Mouse (Mus musculus): ENCODE results near the gene Kdelr3. TPM values are rescaled to one million over a fixed set of nuclear protein-coding genes. Genes with fewer than 3 reads are reported as not detected.

Kdelr3 gene
- polyA plus RNA-seq, 1 experiment = 2.2 TPM

Other genes with a start within 250 kb of the Kdelr3 start
- 0.54 and 1.1 TPM in 2 replicates for gene Baiap2l2, start 230.9 kb upstream of the Kdelr3 start, polyA plus RNA-seq (2012; ENCODE audit: insufficient read depth, insufficient read length, missing spikeins)
- 11.6 and 13.4 TPM in 2 replicates for gene Pla2g6, start 188.0 kb upstream of the Kdelr3 start, polyA plus RNA-seq (2012; ENCODE audit: insufficient read depth, insufficient read length, missing spikeins)
- 9.8 and 11.4 TPM in 2 replicates for gene Maff, start 169.8 kb upstream of the Kdelr3 start, polyA plus RNA-seq (2012; ENCODE audit: insufficient read depth, insufficient read length, missing spikeins)
- 60.3 and 71.0 TPM in 2 replicates for gene Tmem184b, start 112.8 kb upstream of the Kdelr3 start, polyA plus RNA-seq (2012; ENCODE audit: insufficient read depth, insufficient read length, missing spikeins)
- 17.4 and 24.8 TPM in 2 replicates for gene Csnk1e, start 60.8 kb upstream of the Kdelr3 start, polyA plus RNA-seq (2012; ENCODE audit: insufficient read depth, insufficient read length, missing spikeins)
- not detected in 2 replicates for gene Kcnj4, start 11.2 kb upstream of the Kdelr3 start, polyA plus RNA-seq (2012; ENCODE audit: insufficient read depth, insufficient read length, missing spikeins)
- 49.6 and 73.8 TPM in 2 replicates for gene Ddx17, start 30.3 kb downstream of the Kdelr3 start, polyA plus RNA-seq (2012; ENCODE audit: insufficient read depth, insufficient read length, missing spikeins)
- gene Dmc1, start 88.7 kb downstream of the Kdelr3 start, polyA plus RNA-seq (2012; ENCODE audit: insufficient read depth, insufficient read length, missing spikeins) = not detected in 2 replicates
- gene Fam227a, start 142.5 kb downstream of the Kdelr3 start, polyA plus RNA-seq (2012; ENCODE audit: insufficient read depth, insufficient read length, missing spikeins) = 0.32 and 0.58 TPM in 2 replicates
- 13.9 and 16.3 TPM in 2 replicates for gene Cby1, start 142.8 kb downstream of the Kdelr3 start, polyA plus RNA-seq (2012; ENCODE audit: insufficient read depth, insufficient read length, missing spikeins)
- gene Tomm22, start 154.4 kb downstream of the Kdelr3 start, polyA plus RNA-seq (2012; ENCODE audit: insufficient read depth, insufficient read length, missing spikeins) = 185 and 193 TPM in 2 replicates
- 25.5 and 29.5 TPM in 2 replicates for gene Josd1, start 171.5 kb downstream of the Kdelr3 start, polyA plus RNA-seq (2012; ENCODE audit: insufficient read depth, insufficient read length, missing spikeins)
- gene Gtpbp1, start 174.4 kb downstream of the Kdelr3 start, polyA plus RNA-seq (2012; ENCODE audit: insufficient read depth, insufficient read length, missing spikeins) = 15.3 and 15.4 TPM in 2 replicates
- 49.2 and 105 TPM in 2 replicates for gene Sun2, start 226.1 kb downstream of the Kdelr3 start, polyA plus RNA-seq (2012; ENCODE audit: insufficient read depth, insufficient read length, missing spikeins)